Mouse (Mus musculus) MEL (cell line): Measurements from ENCODE around the gene Plekhg2.
"Not testable (repeated sequence)": the region's sequence is repeated elsewhere in the genome, so short reads cannot be mapped to it uniquely, and the experiment has no call there.

Experiments
- ELF1 ChIP-seq: IDR thresholded peaks from 2 replicates; pipeline ENCODE4 v1.6.1; 2014; ENCODE audit warnings: low read depth, mild to moderate bottlenecking, inconsistent platforms, low read length, improper control_type of control experiment, moderate library complexity
- ETS1 ChIP-seq: IDR thresholded peaks from 2 replicates; pipeline ENCODE4 v1.6.1; 2012; ENCODE audit warnings: low read depth, mild to moderate bottlenecking, inconsistent platforms, low read length, improper control_type of control experiment, moderate library complexity
- NELFE ChIP-seq: IDR thresholded peaks from 2 replicates; pipeline ENCODE4 v1.6.1; 2011; ENCODE audit warnings: low read depth, low read length, improper control_type of control experiment
- POLR2A ChIP-seq, 2 experiments: IDR thresholded peaks; 2 replicates each; pipeline ENCODE4 v1.6.1; 2011 to 2012; ENCODE audit warnings: low read length in 2 of 2, mild to moderate bottlenecking in 2 of 2, control low read depth in 1 of 2, improper control_type of control experiment in 1 of 2, low read depth in 1 of 2, moderate library complexity in 1 of 2; ENCODE audit not compliant: control insufficient read depth in 1 of 2, insufficient read depth in 1 of 2, poor library complexity in 1 of 2

DNA sequence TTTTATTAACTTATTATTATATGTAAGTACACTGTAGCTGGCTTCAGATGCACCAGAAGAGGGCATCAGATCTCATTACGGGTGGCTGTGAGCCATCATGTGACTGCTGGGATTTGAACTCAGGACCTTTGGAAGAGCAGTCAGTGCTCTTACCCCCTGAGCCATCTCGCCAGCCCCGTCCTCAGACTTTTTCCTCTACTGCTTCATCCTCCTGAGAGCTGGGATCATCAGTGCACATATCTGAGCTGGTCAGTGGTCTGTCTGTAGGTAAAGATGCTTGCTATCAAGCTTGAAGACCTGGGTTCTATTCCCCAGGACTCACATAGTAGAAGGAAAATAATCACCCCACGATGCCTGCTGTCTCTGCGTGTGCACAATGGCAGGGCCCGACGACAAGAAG is 15.0 kb upstream of the Plekhg2 start:
- TF ChIP-seq ETS1; POLR2A (IDR thresholded peaks at IDR 0.05; ENCODE audit: control insufficient read depth in 1 of 2, insufficient read depth in 1 of 2, low read depth in 1 of 2, low read length in 2 of 2, poor library complexity in 1 of 2); ELF1; NELFE: not testable (repeated sequence)
